Mouse (Mus musculus) mouse embryonic stem cell (cell line): ENCODE results near the gene Trim67.
"Not testable (repeated sequence)": the region's sequence is repeated elsewhere in the genome, so short reads cannot be mapped to it uniquely, and the experiment has no call there.

Experiments
- in situ Hi-C, 2 experiments: fragments of 300-500 bp; cut with MboI; formaldehyde crosslinking; loops; 1 replicate in 1 of 2; 3 replicates in 1 of 2; pipeline ENCODE4 v1.14.3; 2019 to 2020; ENCODE audit warnings: low sequenced_read_pairs in 2 of 2, low pct_unique_long_range_greater_than_20kb in 1 of 2, mixed read lengths in 1 of 2; ENCODE audit not compliant: unreplicated experiment in 1 of 2

The Trim67 gene

DNA sequence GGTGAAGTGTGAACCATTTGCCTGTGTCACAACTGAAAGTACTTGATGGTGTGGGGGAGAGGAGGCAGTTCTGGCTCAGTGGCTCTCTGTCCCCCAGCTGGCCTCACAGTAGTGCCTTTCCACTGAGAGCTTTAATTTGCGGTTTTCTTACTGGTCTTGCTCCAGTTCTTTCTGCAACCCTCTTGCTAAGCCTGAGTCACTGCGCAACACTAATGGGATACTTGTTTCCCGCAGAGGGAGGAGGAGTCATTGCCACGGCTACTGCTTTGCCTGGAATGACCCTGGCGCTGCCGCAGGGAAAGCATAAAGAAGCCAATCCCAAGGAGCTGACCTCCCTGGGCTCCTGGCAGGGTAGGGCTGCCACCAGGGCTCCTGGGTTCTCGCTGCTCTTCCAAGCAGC, 33.8 kb downstream of the Trim67 start:
- in situ Hi-C loops, result no loop called here

DNA sequence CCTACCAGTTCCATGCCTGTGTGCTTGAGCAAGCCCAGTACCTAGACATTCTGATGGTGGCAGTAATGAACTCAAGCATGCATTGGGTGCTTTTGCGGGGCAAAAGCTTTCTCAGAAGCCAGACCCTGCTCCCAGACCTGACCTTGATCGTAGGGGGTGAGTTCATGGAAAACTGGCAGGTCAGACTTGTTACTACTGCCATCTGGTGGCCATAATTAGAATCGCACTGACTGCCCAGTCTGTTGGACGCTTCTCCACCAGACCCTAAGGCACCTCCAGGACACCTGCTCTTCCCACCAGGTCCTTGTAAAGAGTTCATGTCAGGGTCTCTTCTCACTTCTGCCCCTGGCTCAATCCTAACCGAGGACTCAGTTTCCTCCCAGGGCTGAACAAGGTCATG, 34.5 kb downstream of the Trim67 start:
- in situ Hi-C loops, result no loop called here

DNA sequence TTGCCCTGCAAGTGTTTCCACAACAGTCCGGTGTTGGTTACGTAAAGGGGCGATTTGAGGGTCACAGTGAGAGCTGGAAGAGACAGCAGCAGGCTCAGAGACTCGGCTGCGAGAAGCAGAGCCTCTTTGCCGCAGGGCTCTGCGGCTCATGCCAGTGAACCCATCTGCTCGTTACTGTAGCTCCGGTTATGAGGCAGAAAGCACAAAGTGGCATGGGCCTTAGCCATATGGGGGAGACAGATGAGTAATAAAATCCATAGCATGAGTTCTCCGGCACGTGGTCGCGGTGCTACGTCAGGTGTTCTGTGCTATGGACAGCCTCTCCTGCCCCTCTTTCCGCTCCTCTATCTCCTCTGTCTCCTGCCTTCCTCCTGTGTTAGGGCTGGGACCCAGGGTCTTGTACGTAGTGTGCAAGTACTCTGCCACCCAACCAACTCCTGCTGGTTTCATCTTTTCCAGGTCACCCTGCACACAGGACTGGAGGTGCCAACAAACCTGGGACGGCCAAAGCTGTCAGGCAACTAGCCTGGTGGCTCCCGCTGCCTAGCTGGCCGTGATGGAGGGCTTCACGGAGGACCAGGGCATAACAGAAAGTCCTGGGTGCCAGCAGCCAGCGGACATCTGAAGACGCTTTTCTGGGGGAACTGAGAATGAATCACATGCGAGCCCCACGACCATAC, 35.8 kb downstream of the Trim67 start:
- in situ Hi-C loops, result no loop called here

DNA sequence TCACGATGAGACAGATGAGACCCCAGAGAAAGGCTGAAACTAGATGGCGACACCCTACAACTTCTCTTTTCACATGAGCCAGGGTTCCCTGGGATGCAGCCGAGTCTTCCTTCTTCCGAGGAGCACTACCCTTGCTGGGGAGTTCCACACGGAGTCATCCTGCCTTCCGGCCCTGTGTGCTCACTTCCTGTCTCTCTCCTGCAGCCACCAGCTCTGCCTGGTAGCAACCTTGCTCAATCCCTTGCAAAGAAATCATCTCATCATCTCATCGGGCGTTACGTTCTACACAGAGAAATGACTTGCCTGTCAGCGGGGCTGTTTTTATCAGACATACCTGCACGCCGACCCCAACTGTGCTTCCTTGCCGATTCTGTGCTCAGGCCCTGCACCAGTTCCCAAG, 37.2 kb downstream of the Trim67 start:
- in situ Hi-C loops, result no loop called here

DNA sequence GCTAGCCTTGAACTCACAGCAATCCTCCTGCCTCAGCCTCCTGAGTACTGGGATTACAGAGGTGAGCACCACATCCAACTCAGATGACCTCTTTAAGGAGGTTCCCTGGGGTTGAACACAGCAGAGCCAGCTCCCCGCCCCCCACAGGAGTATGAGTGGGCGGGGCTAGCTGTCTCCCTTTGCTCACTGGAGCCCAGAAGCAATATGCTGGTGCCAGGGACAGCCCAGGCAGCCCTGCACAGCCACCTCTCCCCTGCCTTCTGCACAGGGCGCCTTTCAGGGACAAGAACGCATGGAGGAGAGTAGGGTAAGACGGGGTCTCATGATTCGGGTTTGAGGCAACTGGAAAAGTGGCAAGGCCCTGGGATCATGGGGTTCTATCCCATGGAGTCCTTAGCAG, 38.6 kb downstream of the Trim67 start:
- in situ Hi-C loops, result no loop called here

DNA sequence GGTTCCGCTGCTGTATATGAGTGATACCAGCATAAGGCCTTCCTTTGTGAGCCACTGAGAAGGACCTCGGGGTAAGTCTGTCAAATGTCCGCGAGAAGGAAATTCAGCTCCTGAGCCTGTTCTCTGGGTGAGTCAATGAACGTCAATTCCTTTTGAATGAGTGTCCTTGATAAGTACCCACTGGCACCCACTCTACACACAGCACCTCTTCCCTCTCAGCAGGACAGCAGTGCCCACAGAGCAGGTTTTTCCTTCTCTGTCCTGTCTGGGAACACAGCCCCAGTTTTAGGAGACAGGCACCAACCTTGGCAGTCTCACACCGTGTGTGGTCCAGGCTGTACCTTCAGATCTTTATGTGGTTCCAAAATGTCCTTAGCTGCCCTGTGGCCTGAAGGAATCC, 39.0 kb downstream of the Trim67 start:
- in situ Hi-C loops, result no loop called here

DNA sequence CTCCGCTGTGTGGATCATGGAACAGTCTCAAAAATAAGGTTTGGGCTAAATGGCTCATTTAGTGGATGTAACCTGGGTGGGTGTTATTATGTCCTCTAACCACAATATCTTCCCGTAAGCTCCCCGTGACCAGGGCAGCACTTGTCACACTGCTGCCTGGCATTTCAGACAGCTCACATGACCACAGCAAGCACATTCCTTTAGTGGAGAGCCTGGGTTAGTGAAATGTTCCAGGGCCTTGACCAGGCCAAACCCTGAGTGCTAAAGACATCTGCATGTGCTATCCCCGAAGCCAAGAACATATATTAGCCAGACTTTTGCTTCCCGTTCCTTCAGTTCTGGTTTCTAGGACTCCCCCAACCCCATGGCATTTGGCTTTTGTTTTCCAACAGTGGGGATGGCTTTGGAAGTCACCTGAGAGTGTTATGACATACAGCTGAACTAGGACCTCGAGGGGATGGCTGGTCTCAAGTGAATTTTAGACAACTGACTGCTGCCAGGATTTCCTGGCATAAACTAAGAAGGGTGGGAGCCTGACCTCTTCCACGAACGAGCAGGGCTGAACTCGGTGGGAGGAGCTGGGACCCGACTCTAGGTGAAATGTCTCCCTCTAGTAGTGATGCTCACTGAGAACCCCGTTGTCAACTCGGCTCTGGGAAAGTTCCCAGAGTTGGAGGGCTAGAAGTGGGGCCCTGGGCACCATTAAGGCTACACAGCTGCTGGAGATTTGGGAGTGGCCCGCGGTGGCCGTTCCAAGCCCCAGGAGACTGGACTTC, 40.7 kb downstream of the Trim67 start:
- in situ Hi-C loops, result no loop called here

DNA sequence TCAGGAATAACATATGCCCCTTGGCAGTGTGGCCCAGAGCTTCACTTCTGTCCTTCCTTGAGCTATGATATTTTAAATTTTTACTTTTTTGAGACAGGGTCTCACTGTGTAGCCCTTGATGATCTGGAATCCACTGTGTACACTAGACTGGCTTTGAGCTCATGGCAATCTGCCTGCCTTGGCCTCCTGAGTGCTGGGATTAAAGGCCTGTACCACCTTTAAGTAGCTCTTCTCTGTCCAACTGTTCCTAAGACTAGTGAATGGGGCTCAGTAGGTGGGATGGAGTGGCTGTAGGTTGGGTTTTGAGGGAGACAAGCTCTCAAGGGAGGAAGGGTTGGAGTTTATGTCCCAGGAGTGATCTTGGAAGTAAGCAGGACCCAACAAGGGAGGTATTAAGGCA, 43.0 kb downstream of the Trim67 start:
- in situ Hi-C loops, result no loop called here

DNA sequence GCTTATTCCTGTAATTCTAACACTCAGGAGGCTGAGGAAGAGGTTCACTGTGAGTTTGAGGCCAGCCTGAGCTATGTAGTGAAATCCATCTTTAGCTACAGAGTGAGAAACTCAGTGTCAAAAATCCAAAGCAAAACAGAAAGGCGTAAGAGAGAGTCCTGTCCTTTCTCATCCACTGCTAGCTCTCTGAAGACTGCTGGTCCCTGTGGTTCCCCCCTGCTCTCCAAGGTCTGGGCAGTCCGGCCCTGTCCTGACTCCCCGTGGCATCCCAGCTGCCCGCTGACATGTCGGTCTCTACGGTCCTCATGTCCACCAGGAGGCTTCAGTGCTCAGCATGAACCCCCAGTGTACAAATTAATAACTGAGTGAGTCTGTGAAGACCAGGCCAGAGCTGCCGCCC, 43.4 kb downstream of the Trim67 start:
- in situ Hi-C loops, result no loop called here

DNA sequence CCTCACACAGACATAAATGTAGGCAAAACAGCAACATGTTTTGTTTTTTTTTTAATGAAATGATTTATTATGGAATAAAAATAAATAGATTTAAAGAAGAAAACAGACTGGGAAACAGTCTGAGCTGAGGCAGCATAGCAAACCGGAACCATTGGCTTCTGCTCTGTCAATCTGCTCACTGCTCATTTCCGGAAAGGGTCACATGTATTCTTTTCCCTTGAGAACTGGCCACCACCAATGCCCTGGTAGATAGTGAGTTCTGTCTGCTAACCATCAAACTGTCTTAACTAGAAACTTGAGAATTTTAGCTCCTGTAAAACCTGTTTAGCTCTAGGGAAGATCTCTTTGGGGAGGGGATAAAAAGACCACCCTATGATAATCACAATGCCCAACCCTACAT, 44.0 kb downstream of the Trim67 start:
- in situ Hi-C loops, result no loop called here

DNA sequence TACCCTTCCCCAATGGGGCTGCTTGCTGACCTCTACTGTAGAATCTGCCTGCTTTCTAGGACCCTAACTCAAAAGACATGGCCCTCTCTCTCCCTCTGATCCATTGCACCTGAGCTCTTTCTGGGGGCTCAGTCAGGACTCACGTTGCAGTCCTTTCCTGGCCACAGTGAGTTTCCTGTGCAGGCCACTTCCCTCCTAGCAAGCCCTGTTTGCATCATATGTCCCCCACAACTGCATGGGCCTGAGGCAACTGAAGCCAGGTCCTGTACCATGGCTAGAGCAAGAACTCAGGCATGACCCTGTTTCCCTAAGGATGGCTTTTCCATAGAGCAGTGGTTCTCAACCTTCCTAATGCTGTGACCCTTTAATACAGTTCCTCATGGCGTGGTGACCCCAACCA, 45.1 kb downstream of the Trim67 start:
- in situ Hi-C loops, result no loop called here

DNA sequence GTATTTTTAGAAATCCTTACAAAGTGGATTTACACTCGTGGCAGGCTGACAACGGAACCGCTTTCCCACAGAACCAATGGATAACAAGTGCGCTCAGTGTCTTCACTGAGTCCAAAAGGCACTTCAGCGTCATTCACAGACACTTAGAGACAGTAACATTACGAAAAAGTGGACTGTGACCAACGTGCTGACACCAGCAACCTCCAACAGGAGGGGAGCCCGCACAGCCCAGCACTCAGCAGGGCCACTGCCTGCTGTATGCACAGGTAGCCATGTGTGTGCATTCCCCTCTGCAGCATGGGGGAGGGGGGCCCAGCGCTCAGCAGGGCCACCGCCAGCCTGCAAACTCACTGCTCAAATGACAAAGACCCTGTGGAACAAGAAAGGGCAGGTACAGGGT, 46.5 kb downstream of the Trim67 start:
- in situ Hi-C loops, result no loop called here

DNA sequence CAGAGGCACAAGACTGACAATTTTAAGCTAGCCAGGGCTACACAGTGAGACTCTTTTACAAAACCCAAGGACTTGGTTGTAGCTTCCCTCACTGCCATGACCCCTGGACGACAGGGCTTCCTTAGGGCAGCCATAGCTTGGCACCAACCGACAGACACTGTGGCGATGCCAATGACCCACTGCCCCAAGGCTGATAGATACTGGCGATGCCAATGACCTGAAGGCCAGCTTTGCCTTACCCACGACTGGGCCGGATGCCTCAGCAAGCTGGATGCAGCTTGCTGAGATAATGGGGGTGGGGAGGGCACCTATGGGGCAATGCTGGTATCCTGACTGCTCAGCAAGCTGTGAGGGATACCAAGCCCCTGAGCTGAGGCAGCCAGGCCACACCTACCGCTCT, 48.0 kb downstream of the Trim67 start:
- in situ Hi-C loops, result no loop called here

DNA sequence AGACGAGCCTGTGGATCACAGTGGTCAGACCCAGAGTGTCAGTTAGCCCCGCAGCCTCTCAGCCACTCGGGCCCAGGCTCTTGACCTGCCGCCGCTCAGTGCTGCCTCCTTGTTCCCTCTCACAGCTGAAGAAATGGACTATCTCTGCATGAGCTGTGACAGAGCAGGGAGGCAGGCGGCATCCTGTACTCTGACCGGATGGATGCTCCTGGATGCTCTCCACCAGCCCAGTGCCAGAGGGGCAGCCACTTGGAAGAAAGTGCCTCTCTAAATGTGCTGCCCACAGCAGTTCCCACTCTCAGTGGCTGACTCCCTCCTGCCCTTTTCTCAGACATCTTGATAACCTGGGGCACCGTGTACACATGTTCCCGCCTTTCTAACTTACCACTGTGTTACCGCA, 48.9 kb downstream of the Trim67 start:
- in situ Hi-C loops, result no loop called here

DNA sequence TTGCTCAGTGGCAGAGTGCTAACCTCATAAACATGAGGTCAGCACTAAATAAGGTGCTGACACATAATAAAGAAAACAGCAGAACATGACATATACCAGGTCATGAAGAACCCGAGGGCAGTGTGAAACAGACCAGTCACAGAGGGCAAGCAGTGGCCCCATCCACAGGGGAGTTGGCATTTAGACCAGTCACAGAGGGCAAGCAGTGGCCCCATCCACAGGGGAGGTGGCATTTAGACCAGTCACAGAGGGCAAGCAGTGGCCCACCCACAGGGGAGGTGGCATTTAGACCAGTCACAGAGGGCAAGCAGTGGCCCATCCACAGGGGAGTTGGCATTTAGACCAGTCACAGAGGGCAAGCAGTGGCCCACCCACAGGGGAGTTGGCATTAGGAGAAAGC, 50.0 kb downstream of the Trim67 start:
- in situ Hi-C loops, result not testable (repeated sequence)

DNA sequence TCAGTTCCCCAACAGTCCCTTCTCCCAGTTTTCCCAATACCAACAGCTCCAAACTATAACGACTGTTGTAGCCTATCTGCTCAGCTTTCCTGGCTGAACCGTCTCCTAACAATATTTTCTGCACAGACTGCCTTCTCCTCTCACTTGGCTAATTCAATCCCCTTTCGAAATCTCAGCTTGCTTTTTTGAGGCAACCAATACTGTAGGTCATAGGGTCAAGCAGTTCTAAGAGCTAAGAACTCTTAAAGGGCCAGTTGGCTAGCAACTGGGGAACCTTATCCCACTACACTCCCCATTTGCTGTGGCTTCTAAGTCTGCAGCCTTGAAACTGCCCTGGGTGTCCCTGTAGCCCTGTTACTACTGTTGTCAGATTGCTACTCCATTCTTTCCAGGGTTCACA, 52.2 kb downstream of the Trim67 start:
- in situ Hi-C loops, result no loop called here

DNA sequence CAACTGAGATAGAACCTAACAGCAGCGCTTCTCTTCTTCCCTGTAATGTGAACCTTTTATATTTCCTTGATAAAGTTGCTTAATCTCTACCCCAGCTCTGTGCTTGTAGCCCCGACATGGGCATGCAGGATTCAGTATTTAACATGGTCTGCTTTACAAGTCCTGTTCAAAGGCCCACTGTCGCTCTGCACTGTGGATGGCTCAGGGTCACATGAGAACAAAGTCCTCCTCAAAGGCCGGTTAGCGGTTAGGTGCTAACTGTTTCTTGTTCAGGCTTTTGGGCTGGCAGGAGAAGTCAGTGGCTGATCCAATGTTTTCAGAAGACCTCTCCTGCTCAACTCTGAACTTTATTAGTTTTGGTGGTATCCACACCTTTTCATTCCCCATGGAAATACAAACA, 52.7 kb downstream of the Trim67 start:
- in situ Hi-C loops, result no loop called here

DNA sequence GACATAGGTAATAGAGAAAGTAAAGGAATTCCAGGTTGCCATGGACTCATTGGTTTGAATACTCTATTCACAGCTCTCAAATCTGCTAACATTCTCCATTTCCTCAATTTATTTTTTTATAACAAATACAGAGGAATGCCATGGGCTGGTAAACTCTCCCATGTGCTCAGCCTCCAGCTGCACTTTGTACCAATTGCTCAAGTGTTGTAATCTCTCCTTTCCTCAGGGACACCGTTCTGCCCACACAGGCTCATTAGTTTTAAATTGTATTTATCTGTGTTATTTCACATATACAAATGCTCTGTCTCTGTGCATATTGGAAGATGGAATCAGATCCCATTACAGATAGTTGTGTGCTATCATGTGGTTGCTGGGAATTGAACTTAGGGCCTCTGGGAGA, 60.6 kb downstream of the Trim67 start:
- in situ Hi-C loops, result no loop called here

DNA sequence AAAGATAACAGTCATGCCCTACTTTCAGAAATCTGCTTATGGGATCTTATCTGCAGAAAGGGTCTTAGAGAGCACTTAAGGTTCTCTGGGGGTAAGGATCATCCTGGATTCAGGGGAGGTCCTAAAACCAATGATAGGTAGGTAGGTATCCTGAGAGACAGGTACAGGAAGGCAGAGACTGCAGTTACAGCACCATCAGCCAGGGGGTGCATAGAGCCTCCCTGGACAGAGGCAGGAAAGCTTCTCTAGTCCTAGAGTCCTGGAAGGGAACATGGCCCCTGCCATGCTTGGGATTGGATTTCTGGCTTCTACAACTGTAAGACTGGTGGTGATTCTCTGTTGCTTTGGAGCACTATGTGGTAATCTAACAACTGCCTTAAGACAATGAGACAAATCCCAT, 66.6 kb downstream of the Trim67 start:
- in situ Hi-C loops, result no loop called here

DNA sequence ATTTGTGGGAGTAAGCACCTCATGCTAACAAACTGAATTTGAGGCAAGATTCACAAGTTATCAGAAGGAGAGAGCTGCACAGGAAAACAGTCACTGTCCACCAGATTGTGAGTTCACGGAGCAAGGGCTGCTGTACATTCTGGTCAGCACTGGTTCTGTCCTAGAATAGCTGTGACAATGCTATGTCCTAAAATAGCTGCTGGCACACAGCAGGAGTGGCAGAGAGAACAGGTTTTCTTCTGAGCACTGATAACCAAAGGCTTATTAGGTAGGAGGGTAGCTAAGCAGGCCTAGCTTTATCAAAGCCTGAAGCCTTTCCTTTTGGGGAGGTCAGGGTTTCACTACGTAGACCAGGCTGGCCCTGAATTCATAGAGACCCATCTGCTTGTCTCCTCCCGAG, 67.3 kb downstream of the Trim67 start:
- in situ Hi-C loops, result no loop called here
